Mouse (Mus musculus): Measurements from ENCODE around the gene Areg. TPM values are rescaled to one million over a fixed set of nuclear protein-coding genes. Genes with fewer than 3 reads are reported as not detected.

Areg gene
- polyA plus RNA-seq, 1 experiment = not detected

GRCm38 (mm10) chr5:91144971-91145370, 5.6 kb downstream of the Areg start:
- Histone ChIP-seq H3K4me3 (replicated peaks; ENCODE audit: control insufficient read depth, low read depth, low read length) (no peak overlapping the region), H3K4me1 (ENCODE audit: control insufficient read depth, insufficient read depth, low read length) (no peaks in the 10 kb centered on the region), H3K27ac (ENCODE audit: control insufficient read depth, insufficient read depth, low read depth, low read length, poor library complexity) (no peak overlapping the region)
- WGBS = 87% methylated on average over 9 of the region's 9 CpGs
- no peak for TF ChIP-seq POLR2A (IDR thresholded peaks at IDR 0.05; ENCODE audit: borderline replicate concordance, control insufficient read depth, low read depth, low read length)
- TF ChIP-seq CTCF (IDR thresholded peaks at IDR 0.05; ENCODE audit: control insufficient read depth, insufficient read depth, low read length) = no peak

DNA sequence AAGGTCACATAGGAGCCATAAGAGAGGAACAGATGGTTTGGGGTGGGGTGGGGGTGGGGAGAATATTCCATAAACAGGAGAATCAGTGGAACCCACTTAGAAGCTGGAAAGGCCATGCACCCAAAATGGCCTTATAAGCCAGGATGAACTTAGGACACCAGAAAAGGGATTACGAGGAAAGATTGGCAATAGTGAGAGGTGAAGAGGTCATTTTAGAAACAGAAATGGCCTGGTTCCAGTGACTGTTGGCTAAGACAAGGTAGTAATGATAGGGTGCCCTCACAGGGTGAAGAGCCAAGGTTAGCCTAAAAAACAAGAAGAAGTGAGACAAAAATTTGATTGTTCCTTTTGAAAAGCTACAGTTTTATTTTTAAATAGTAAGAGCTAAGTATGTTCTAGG, 7.6 kb downstream of the Areg start:
- no peak for TF ChIP-seq POLR2A (IDR thresholded peaks at IDR 0.05; ENCODE audit: borderline replicate concordance, control insufficient read depth, low read depth, low read length)
- no peak for TF ChIP-seq CTCF (IDR thresholded peaks at IDR 0.05; ENCODE audit: control insufficient read depth, insufficient read depth, low read length)
- no peaks in the 10 kb centered on the region for H3K4me1 ChIP-seq (ENCODE audit: control insufficient read depth, insufficient read depth, low read length)
- H3K4me3 ChIP-seq (replicated peaks; ENCODE audit: control insufficient read depth, low read depth, low read length) = no peak overlapping the region
- no peak overlapping the region for H3K27ac ChIP-seq (ENCODE audit: control insufficient read depth, insufficient read depth, low read depth, low read length, poor library complexity)
- 70% methylated on average over 1 of the region's 1 CpGs for WGBS

GRCm38 (mm10) chr5:91148054-91148453, 8.7 kb downstream of the Areg start:
- TF ChIP-seq CTCF (IDR thresholded peaks at IDR 0.05; ENCODE audit: control insufficient read depth, insufficient read depth, low read length) = no peak
- no peak for TF ChIP-seq POLR2A (IDR thresholded peaks at IDR 0.05; ENCODE audit: borderline replicate concordance, control insufficient read depth, low read depth, low read length)
- Histone ChIP-seq H3K4me3 (replicated peaks; ENCODE audit: control insufficient read depth, low read depth, low read length) (no peak overlapping the region), H3K27ac (ENCODE audit: control insufficient read depth, insufficient read depth, low read depth, low read length, poor library complexity) (no peak overlapping the region), H3K4me1 (ENCODE audit: control insufficient read depth, insufficient read depth, low read length) (no peaks in the 10 kb centered on the region)
- under 1% methylated on average over 2 of the region's 2 CpGs for WGBS

GRCm38 (mm10) chr5:91156677-91157076, 17.3 kb downstream of the Areg start:
- TF ChIP-seq CTCF (IDR thresholded peaks at IDR 0.05; ENCODE audit: control insufficient read depth, insufficient read depth, low read length) (no peak), POLR2A (IDR thresholded peaks at IDR 0.05; ENCODE audit: borderline replicate concordance, control insufficient read depth, low read depth, low read length) (no peak)
- no peak overlapping the region for H3K4me3 ChIP-seq (replicated peaks; ENCODE audit: control insufficient read depth, low read depth, low read length)
- no peak overlapping the region for H3K27ac ChIP-seq (ENCODE audit: control insufficient read depth, insufficient read depth, low read depth, low read length, poor library complexity)
- no peaks in the 10 kb centered on the region for H3K4me1 ChIP-seq (ENCODE audit: control insufficient read depth, insufficient read depth, low read length)
- WGBS = 78% methylated on average over 8 of the region's 8 CpGs

GRCm38 (mm10) chr5:91157169-91157568, 17.8 kb downstream of the Areg start:
- Histone ChIP-seq H3K4me1 (ENCODE audit: control insufficient read depth, insufficient read depth, low read length) (no peaks in the 10 kb centered on the region), H3K27ac (ENCODE audit: control insufficient read depth, insufficient read depth, low read depth, low read length, poor library complexity) (no peak overlapping the region), H3K4me3 (replicated peaks; ENCODE audit: control insufficient read depth, low read depth, low read length) (no peak overlapping the region)
- WGBS = 39% methylated on average over 3 of the region's 3 CpGs
- TF ChIP-seq CTCF (IDR thresholded peaks at IDR 0.05; ENCODE audit: control insufficient read depth, insufficient read depth, low read length) = no peak
- no peak for TF ChIP-seq POLR2A (IDR thresholded peaks at IDR 0.05; ENCODE audit: borderline replicate concordance, control insufficient read depth, low read depth, low read length)

DNA sequence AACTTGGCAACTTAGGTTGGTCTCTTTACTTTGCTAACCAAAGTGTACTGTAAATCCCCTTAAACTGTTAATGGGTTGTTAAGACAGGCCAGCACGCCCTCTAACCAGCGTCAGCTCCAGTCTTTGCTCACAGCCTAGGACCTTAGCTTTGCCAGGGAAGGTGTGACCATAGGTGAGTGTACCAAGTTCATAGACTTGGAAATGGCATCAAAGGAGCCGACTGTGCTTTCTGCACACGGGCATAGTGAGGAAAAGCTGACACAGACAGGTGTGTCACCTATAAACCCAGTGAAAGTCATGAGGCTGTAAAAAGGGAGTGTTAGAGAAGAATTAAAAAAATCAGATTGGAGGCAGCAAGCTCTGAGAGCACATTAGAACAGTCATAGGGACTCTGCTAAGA, 23.4 kb downstream of the Areg start:
- 85% methylated on average over 4 of the region's 4 CpGs for WGBS
- no peaks in the 10 kb centered on the region for H3K4me1 ChIP-seq (ENCODE audit: control insufficient read depth, insufficient read depth, low read length)
- TF ChIP-seq POLR2A (IDR thresholded peaks at IDR 0.05; ENCODE audit: borderline replicate concordance, control insufficient read depth, low read depth, low read length) (no peak), CTCF (IDR thresholded peaks at IDR 0.05; ENCODE audit: control insufficient read depth, insufficient read depth, low read length) (no peak)
- H3K4me3 ChIP-seq (replicated peaks; ENCODE audit: control insufficient read depth, low read depth, low read length) = no peak overlapping the region
- no peak overlapping the region for H3K27ac ChIP-seq (ENCODE audit: control insufficient read depth, insufficient read depth, low read depth, low read length, poor library complexity)

DNA sequence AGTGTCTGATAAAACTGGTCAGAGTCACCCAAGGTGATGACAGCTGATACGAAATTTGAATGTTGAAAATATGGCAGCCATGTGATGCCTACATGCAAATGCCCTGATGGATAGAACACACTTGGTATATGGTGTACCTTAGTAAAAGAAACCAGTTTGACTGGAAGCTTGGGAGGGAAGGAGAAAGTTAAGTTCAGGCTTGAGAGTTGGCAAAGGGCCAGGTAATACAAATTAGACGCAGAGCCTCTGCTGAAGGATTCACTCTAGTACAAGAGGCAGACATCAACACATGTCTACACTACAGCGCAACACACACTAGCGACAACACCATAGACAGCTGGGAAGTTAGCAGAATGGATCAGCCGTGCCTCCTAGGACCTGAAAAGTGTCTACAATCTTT, 27.2 kb downstream of the Areg start:
- H3K4me3 ChIP-seq (replicated peaks; ENCODE audit: control insufficient read depth, low read depth, low read length) = no peak overlapping the region
- no peaks in the 10 kb centered on the region for H3K4me1 ChIP-seq (ENCODE audit: control insufficient read depth, insufficient read depth, low read length)
- TF ChIP-seq POLR2A (IDR thresholded peaks at IDR 0.05; ENCODE audit: borderline replicate concordance, control insufficient read depth, low read depth, low read length) (no peak), CTCF (IDR thresholded peaks at IDR 0.05; ENCODE audit: control insufficient read depth, insufficient read depth, low read length) (no peak)
- 78% methylated on average over 5 of the region's 5 CpGs for WGBS
- H3K27ac ChIP-seq (ENCODE audit: control insufficient read depth, insufficient read depth, low read depth, low read length, poor library complexity) = no peak overlapping the region

DNA sequence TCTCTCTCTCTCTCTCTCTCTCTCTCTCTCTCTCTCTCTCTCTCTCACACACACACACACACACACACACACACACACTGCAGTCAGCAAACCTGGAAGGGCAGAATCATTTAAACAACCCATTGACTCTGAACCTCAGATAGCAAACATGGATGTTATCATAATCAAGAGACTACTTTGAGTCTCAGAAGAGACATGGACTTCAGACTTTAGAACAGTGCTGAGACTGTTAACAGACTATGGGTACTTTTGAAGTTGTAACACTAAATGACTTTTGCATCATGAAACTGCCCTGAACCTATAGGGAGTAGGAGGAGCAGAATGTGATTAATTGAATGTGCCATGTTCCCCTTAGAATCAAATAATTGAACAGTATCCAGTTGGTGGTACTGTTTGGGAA, 37.0 kb downstream of the Areg start:
- Histone ChIP-seq H3K4me1 (ENCODE audit: control insufficient read depth, insufficient read depth, low read length) (no peaks in the 10 kb centered on the region), H3K27ac (ENCODE audit: control insufficient read depth, insufficient read depth, low read depth, low read length, poor library complexity) (no peak overlapping the region), H3K4me3 (replicated peaks; ENCODE audit: control insufficient read depth, low read depth, low read length) (no peak overlapping the region)
- TF ChIP-seq CTCF (IDR thresholded peaks at IDR 0.05; ENCODE audit: control insufficient read depth, insufficient read depth, low read length) = no peak
- no peak for TF ChIP-seq POLR2A (IDR thresholded peaks at IDR 0.05; ENCODE audit: borderline replicate concordance, control insufficient read depth, low read depth, low read length)

GRCm38 (mm10) chr5:91194572-91194971, 55.2 kb downstream of the Areg start:
- no peak overlapping the region for H3K27ac ChIP-seq (ENCODE audit: control insufficient read depth, insufficient read depth, low read depth, low read length, poor library complexity)
- TF ChIP-seq CTCF (IDR thresholded peaks at IDR 0.05; ENCODE audit: control insufficient read depth, insufficient read depth, low read length) (no peak), POLR2A (IDR thresholded peaks at IDR 0.05; ENCODE audit: borderline replicate concordance, control insufficient read depth, low read depth, low read length) (no peak)
- WGBS = 58% methylated on average over 3 of the region's 3 CpGs

More at GRCm38 (mm10) chr5:91194572-91194971, 55.2 kb downstream of the Areg start:
- H3K4me1 ChIP-seq (ENCODE audit: control insufficient read depth, insufficient read depth, low read length) = no peaks in the 10 kb centered on the region
- no peak overlapping the region for H3K4me3 ChIP-seq (replicated peaks; ENCODE audit: control insufficient read depth, low read depth, low read length)

Other genes with a start within 250 kb of the Areg start
- gene Cxcl1, start 248.4 kb upstream of the Areg start, polyA plus RNA-seq (2011; ENCODE audit: insufficient read depth, insufficient read length, low replicate concordance, missing spikeins) = 1.6 TPM in 1 of 2 replicates, not detected in the other
- not detected in 2 replicates for gene Cxcl2, start 235.7 kb upstream of the Areg start, polyA plus RNA-seq (2011; ENCODE audit: insufficient read depth, insufficient read length, low replicate concordance, missing spikeins)
- gene Mthfd2l, start 208.5 kb upstream of the Areg start, polyA plus RNA-seq (2011; ENCODE audit: insufficient read depth, insufficient read length, low replicate concordance, missing spikeins) = 3.4 and 4.1 TPM in 2 replicates
- not detected in 2 replicates for gene Epgn, start 112.1 kb upstream of the Areg start, polyA plus RNA-seq (2011; ENCODE audit: insufficient read depth, insufficient read length, low replicate concordance, missing spikeins)
- gene Ereg, start 65.0 kb upstream of the Areg start, polyA plus RNA-seq (2011; ENCODE audit: insufficient read depth, insufficient read length, low replicate concordance, missing spikeins) = not detected in 2 replicates